Mouse (Mus musculus): ENCODE measurements at regions not wholly inside any gene's neighbourhood (a gene's known extent, or its start where the extent isn't known, plus 50 kb on each side); places are given as distances from the start of the nearest gene placed in this dataset.

GRCm38 (mm10) chr17:9328886-9329455, 92.9 kb upstream of the Gm17728 start:
- 45% methylated on average over 4 of the region's 4 CpGs for WGBS
- H3K9me3 ChIP-seq, result no peaks in the 10 kb centered on the region
- H3K36me3 ChIP-seq, result no peaks in the 10 kb centered on the region
- H3K4me3 ChIP-seq, result no peak overlapping the region
- H3K9ac ChIP-seq (replicated peaks), result no peak overlapping the region
- no peaks in the 10 kb centered on the region for H3K4me1 ChIP-seq
- H3K27me3 ChIP-seq, result no peaks in the 10 kb centered on the region
- peak; percentile 51; the same call in 1 of the 2 replicates for ATAC-seq (replicated peaks)
- no peak overlapping the region for H3K4me2 ChIP-seq (replicated peaks)
- H3K27ac ChIP-seq (replicated peaks), result no peak overlapping the region

GRCm38 (mm10) chr17:9357572-9358159, 64.2 kb upstream of the Gm17728 start:
- Histone ChIP-seq H3K9me3 (no peaks in the 10 kb centered on the region), H3K27ac (replicated peaks) (no peak overlapping the region), H3K36me3 (no peaks in the 10 kb centered on the region), H3K27me3 (no peaks in the 10 kb centered on the region), H3K4me3 (no peak overlapping the region), H3K9ac (replicated peaks) (no peak overlapping the region), H3K4me1 (no peaks in the 10 kb centered on the region), H3K4me2 (replicated peaks) (no peak overlapping the region)
- no peak for ATAC-seq (replicated peaks)
- 65% methylated on average over 5 of the region's 5 CpGs for WGBS
